Mouse (Mus musculus) CH12F3 (cell line): ENCODE measurements around the gene H2afy2.

ENCODE experiments used
- in situ Hi-C: fragments of 300-500 bp; cut with MboI; formaldehyde crosslinking; loops from 2 replicates; pipeline ENCODE4 v1.14.3; 2020; ENCODE audit warnings: low sequenced_read_pairs

The H2afy2 gene

DNA sequence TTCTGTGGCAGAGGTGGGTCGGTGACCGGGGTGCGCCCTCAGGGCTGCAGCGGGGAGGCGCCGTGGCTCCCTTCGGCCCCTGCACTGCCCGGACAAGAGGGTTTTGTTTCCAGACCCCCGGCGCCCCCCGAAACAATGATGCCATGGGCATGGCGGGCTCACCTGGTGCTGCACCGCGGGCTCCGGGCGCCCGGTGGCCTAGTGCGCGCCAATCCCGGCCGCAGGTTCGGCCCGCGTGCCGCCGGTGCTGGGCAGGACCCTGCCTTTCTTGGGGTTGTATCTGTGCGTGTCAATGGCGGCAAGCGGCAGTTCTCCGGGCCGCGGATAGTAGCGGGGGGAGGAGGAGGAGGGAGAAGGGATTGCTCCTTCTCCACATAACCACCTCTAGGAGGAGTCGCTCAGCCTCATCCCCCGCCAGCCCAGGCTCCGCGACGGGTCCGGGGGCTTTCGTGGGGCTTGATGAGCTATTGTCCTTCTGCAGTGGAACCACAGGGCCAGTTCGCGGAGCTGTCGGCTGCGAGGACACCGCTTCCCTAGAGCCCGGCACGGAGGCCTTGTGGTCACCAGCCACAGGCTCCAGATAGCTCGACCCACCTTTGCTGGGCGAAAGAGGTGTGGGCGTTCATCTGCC, at the start of gene H2afy2:
H2afy2 (minus strand) TSS at position 527 of the 631 bp plus-strand sequence.
- in situ Hi-C loops: no loop called here

DNA sequence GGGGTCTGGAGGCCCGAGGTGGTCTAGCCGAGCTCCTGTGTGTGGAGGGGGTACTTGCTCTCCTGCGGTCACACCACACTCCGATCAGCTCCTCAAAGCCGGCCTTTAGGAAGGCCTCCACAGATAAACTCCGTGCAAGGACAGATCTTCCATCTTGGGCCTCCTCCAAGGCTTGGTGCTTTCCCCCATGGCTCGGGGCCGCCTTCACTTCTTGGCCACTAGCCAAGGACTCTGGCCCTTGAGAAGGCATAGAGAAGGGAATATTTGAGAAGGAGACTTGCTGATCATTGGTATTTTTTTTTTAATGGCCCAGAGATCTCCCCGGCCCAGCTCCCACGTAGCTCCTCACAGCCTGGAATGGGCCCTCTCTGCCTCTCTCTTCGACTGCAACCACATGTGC, 48.8 kb upstream of the H2afy2 start:
- in situ Hi-C loops: no loop called here

GRCm38 (mm10) chr10:61831741-61832140, 47.8 kb upstream of the H2afy2 start:
- in situ Hi-C loops: no loop called here

DNA sequence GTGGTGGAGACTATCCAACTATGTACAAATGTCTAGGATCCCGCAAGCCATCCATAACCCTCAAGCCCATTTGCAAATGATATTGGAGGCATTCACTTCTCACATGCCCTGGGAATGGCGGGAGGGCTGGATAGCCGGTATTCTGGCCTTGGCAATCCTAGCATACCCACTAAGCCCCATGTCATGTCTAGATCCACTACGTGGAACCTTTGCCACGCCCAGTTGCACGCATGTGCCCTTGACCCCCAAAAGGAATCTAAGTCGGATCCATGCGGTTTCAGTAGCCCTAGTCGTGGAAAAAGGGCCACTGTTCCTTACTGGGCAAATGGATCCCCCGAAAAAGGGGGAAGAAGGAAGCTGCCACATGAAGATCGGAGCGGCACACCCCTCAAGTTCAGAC, 47.3 kb upstream of the H2afy2 start:
- in situ Hi-C loops: no loop called here

- in situ Hi-C loops: no loop called here
Observed at GRCm38 (mm10) chr10:61830817-61831216, 46.9 kb upstream of the H2afy2 start.

DNA sequence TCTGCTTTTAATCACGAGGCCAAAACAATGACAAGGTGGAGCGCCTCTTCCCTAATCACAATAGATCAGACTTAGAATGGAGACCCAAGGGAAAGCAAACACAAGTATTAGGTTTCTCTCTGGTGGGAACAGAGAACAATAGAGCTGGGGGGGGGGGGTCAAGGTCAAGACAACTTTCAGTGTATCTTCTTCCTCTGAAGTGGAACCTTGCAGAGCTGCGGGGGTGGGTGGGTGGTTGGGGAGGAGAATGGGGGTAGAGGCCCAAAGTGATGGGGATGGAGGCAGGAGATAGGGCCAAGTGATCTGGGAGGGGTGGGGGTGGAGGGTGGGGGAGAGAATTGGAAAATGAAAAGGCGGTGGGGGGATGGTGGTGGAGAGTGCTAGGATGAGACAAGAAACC, 45.1 kb upstream of the H2afy2 start:
- in situ Hi-C loops: no loop called here

DNA sequence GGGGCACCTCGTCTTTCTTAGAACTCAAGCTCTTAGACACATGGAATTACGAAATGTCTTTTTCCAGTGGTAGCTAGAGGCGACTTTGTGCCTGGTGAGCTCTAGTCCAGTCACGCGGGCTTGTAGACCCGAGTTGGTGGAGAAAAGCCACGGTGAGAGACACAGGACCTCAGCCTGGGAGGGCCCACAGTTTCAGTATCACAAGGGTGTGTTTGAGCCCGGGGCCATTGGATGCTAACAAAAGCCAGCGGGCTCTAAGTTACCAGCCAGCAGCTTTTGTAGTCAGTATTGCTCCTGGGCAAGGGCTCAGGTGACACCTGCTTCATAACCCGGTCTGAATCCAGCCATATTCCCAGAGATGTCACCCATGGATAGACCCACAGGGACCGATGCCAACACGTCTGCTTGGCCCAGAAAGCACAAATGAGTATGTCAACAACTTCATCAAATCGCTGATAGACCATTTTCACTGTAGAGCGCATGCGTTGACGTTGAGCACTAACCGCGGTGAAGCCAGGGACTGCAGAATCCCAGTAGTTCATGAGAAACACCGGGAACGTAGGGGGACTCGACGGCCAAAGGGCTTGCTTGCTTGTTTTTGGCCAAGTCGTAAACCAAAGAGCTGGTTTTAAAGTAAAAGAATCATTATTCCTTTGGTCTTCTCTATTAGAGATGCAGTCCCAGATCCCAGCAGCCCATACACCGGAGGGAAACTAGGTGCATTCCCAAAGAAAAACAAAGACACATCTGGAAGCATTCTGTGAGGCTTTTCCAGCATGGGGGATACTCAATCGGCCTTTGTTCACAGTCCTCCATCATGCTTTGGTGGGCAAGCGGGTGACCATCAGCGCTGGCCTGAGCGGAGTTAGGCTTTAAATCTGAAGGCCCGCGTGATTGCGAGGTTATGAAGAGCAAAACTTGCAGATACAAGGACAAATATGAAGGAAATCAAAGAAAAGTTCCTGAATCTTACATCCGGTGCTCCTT, 44.3 kb upstream of the H2afy2 start:
- in situ Hi-C loops: no loop called here

- in situ Hi-C loops: no loop called here
Observed at GRCm38 (mm10) chr10:61826753-61827435, 42.9 kb upstream of the H2afy2 start.

DNA sequence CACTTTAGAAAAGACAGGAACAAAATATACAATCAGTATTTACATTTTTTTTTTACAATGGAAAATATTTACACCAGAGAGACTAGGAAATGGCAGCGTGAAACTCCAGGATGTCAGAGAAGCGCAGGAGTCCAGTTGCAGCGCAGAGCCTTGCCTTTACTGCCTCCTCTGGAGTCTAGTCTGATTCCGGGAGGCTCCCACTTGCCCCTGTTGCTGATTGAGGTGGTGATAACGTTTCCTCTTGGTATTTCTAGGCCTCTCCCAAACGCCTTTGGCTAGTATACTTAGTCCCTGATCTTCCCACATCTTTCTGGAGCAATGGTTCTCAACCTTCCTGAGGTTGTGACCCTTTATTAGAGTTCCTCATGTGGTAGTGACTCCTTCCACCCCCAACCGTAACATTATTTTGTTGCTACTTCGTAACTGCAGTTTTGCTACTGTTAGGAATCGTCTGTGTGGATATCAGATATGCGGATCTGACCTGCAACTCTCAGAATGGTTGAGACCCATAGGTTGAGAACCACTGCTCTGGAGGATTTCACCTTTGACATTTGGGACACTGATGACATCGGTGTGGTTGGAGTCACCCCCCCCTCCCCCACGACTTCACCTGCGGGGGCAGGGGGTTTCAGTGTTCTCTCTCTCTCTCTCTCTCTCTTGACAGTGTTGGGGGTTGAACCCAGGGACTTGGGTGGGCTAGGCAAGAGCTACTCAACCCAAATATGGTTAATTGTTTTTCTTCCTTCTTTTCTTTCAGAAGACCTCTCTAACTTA, 42.2 kb upstream of the H2afy2 start:
- in situ Hi-C loops: no loop called here

- in situ Hi-C loops: no loop called here
Observed at GRCm38 (mm10) chr10:61825536-61825935, 41.6 kb upstream of the H2afy2 start.

GRCm38 (mm10) chr10:61823731-61824115, 39.8 kb upstream of the H2afy2 start:
- in situ Hi-C loops: no loop called here

DNA sequence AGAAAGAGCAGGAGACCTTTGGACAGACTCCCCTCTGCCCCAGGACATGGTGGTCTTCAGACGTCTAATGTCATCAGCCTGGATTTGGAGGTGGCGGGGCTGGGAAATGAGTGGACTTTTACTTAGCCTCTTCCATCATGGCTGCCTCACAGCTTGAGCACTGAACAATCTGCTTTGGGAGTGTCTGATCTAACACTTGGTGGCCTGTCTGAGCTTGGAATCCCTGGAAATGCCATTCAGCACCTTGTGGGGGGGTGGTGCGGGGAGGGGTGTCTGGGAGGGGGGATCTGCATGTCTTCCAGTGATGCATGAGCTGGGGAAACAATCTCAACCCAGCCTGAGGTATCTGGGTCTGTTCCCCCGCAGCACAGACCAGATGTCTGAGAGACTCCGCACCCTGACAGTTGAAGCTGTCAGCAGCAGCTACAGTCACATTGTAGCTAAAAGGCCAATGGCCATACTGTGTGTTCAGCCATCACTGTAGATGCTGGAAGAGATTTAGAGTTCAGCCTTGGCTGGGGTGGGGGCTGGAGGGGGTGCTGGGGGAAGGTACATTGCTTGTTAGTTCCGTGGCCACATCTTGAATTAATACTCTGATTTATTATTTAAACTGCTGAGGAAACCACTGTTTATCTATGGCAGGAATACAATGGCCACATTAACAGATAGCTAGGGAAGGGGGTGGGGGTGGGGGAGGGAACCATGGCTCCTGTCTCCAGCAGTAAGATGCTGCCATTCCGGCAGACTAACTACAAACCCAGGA, 39.2 kb upstream of the H2afy2 start:
- in situ Hi-C loops: no loop called here

GRCm38 (mm10) chr10:61820050-61820449, 36.1 kb upstream of the H2afy2 start:
- in situ Hi-C loops: no loop called here

GRCm38 (mm10) chr10:61811987-61812386, 28.0 kb upstream of the H2afy2 start:
- in situ Hi-C loops: no loop called here

GRCm38 (mm10) chr10:61798133-61798576, 14.2 kb upstream of the H2afy2 start:
- in situ Hi-C loops: no loop called here

DNA sequence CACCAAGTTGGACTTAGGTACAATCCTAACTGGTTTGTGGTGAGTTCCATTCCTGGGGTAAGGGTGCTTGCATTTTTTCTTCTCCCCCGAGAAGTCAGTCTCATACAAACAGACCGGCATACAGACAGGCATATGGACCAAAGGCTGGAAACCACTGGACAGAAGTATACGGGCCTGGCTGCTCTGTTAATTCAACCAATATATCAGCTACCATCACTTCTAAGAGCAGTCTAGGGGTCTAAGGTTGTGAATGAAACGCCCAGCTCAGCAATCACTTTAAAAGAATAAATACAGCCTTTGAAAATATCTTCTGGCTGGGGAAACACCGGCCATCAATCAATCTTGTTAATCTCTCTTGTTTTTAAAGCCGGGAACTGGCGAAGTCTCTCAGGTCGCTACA, 11.5 kb upstream of the H2afy2 start:
- in situ Hi-C loops: no loop called here

DNA sequence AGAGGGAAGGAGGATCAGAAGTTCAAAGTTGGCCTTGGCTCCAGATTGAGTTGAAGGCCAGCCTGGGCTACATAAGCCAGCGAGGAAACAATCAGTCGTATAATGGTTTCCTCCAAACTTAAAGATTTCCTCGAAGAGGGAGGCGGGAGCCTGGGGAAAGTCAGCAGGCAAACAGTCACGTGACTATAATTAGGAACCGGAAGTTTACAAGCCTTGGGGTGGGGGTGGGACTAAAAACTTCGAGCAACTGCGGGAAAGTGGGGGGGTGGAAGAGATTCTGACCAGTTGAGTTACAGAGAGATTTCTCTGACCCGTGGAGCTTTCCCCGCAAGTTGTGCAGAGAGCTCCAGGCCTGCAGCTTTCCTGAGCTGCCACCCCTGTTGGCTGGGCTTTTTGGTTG, 11.0 kb upstream of the H2afy2 start:
- in situ Hi-C loops: no loop called here

DNA sequence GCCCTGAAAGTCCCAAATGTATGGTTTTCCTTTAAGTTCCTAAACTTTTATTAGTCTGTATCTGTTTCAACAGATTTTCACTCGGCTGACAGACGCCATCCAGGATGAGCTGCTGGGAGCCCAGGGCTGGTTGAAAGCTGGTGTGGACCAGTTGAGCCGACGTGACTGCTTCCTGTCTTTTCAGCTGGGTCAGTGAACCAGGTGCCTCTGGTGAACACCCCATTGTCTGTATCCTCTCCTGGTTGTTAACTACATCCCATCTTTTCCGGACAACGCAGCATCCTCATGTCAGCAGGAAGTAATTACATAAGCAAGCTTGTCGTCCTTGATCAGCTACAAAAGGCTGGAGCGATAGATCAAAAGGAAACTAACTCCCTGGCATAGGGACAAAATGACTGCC, 9.1 kb upstream of the H2afy2 start:
- in situ Hi-C loops: no loop called here

DNA sequence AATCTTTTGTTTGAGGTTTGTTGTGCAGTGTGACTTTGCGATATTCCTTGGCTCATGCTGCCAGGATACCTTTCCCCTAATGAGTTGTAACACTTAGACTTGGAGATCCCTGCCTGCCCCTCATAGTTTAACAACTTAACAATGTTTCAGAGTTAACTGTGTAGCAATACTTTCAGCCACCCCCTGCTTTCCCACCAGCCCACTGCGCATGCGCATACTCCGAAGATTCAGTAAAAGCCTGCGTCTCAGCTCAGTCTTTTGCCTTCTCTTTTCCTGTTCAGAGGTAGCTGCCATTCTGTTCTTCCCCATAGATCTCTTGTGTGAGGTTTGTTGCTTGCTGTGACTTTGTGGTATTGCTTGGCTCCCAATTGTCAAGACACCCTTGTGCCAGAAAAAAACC, 4.6 kb upstream of the H2afy2 start:
- in situ Hi-C loops: no loop called here
